Mouse (Mus musculus) heart, postnatal 0 days (tissue): ENCODE data around the gene Neto2.

Source experiments
- CTCF ChIP-seq: IDR thresholded peaks from 2 replicates; pipeline ENCODE4 v1.5.1; 2016; ENCODE audit warnings: antibody characterized with exemption, control low read depth, low read depth
- EP300 ChIP-seq: IDR thresholded peaks from 2 replicates; pipeline ENCODE4 v1.6.1; 2016; ENCODE audit warnings: antibody characterized with exemption, low read depth

GRCm38 (mm10) chr8:85606974-85607373 lies 93.8 kb downstream of the Neto2 start:
- TF ChIP-seq CTCF: no peak
- TF ChIP-seq EP300: no peak
